Mouse (Mus musculus) heart, embryonic 11.5 days (tissue): ENCODE results near the gene Adamts17. TPM values are rescaled to one million over a fixed set of nuclear protein-coding genes. Genes with fewer than 3 reads are reported as not detected.

Experiments used
- ATAC-seq: fragments of 200-750 bp; cut with Nextera tagmentation; replicated peaks from 2 replicates; pipeline ENCODE4 v1.8.0; 2017; ENCODE audit warnings: moderate library complexity; ENCODE audit not compliant: insufficient number of reproducible peaks, low FRiP score, low TSS enrichment
- H3K27ac ChIP-seq: fragments of 300-500 bp; sonication (generic); 2 replicates; pipeline ENCODE4 v1.5.1; 2014; ENCODE audit warnings: mild to moderate bottlenecking, low read depth, low read length
- H3K27me3 ChIP-seq: fragments of 300-500 bp; sonication (generic); 2 replicates; pipeline ENCODE4 v1.6.1; 2014; ENCODE audit warnings: mild to moderate bottlenecking, low read length, mixed read lengths; ENCODE audit not compliant: control insufficient read depth, insufficient read depth
- H3K36me3 ChIP-seq: fragments of 300-500 bp; sonication (generic); 2 replicates; pipeline ENCODE4 v1.6.1; 2014; ENCODE audit warnings: mild to moderate bottlenecking, low read length, moderate library complexity, mixed read lengths; ENCODE audit not compliant: control insufficient read depth, insufficient read depth
- H3K4me1 ChIP-seq: fragments of 300-500 bp; sonication (generic); 2 replicates; pipeline ENCODE4 v1.6.1; 2014; ENCODE audit warnings: low read length; ENCODE audit not compliant: control insufficient read depth, insufficient read depth
- H3K4me2 ChIP-seq: fragments of 300-500 bp; sonication (generic); 2 replicates; pipeline ENCODE4 v1.6.1; 2014; ENCODE audit warnings: mild to moderate bottlenecking, moderate library complexity
- H3K4me3 ChIP-seq: fragments of 300-500 bp; sonication (generic); 2 replicates; pipeline ENCODE4 v1.5.1; 2014; ENCODE audit warnings: low read depth, low read length
- H3K9ac ChIP-seq: fragments of 300-500 bp; sonication (generic); 2 replicates; pipeline ENCODE4 v1.6.1; 2014; ENCODE audit warnings: mild to moderate bottlenecking, low read depth, low read length, moderate library complexity
- H3K9me3 ChIP-seq: fragments of 300-500 bp; sonication (generic); replicated peaks from 2 replicates; pipeline ENCODE4 v1.6.1; 2016; ENCODE audit warnings: low read length; ENCODE audit not compliant: control insufficient read depth
- WGBS: fragments of 180-500 bp; shearing (Covaris S2); extraction: QIAGEN DNeasy Blood & Tissue Kit; methylation state at CpG from one replicate; pipeline ENCODE4 v1.1.7; 2014; ENCODE audit not compliant: insufficient replicate concordance; 5-methylcytosine and 5-hydroxymethylcytosine counted together
- polyA plus RNA-seq: library from polyadenylated mRNA; unstranded; fragments of >200 nt; fragmentation: Nextera tagmentation; extraction: Ambion mirVana; gene quantifications from 2 replicates; pipeline ENCODE4 v1.2.1, GENCODE M21; 2014

Gene Adamts17
- polyA plus RNA-seq, 1 experiment from 2014 or later: 2.8 TPM

GRCm38 (mm10) chr7:66849316-66849715 lies 9.8 kb downstream of the Adamts17 start:
- H3K9ac ChIP-seq: no peak overlapping the region
- H3K27me3 ChIP-seq: no peaks in the 10 kb centered on the region; the same call in 1 of the 2 replicates
- no peak overlapping the region for H3K4me2 ChIP-seq
- 85% methylated on average over 6 of the region's 6 CpGs for WGBS
- no peaks in the 10 kb centered on the region for H3K36me3 ChIP-seq
- no peak overlapping the region for H3K27ac ChIP-seq
- no peak for ATAC-seq
- H3K9me3 ChIP-seq: no peaks in the 10 kb centered on the region
- H3K4me1 ChIP-seq: no peaks in the 10 kb centered on the region
- H3K4me3 ChIP-seq: no peak overlapping the region

DNA sequence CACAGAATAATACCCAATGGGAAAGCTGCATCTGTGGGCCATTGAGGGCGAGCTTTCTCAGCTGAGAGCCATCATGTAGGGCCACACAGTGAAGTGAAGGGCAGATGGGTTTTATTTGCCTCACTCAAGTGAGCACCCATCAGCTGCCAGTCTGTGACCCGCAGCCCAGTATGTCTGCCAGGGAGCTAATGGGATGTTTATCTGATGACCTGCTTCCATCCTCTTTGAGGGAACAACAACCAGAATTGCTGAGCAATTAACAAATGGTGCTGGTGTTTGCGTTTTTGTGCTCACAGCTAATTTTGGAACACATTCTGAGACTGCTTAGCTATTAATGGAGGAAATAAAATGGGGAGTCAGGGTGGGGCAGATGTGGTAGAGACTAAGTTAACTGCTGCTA lies 12.6 kb downstream of the Adamts17 start:
- WGBS: 61% methylated on average over 3 of the region's 3 CpGs
- Histone ChIP-seq H3K4me3 (no peak overlapping the region), H3K36me3 (no peaks in the 10 kb centered on the region), H3K27me3 (no peaks in the 10 kb centered on the region; the same call in 1 of the 2 replicates), H3K27ac (no peak overlapping the region), H3K4me1 (no peaks in the 10 kb centered on the region), H3K9ac (no peak overlapping the region), H3K4me2 (no peak overlapping the region), H3K9me3 (no peaks in the 10 kb centered on the region)
- no peak for ATAC-seq

DNA sequence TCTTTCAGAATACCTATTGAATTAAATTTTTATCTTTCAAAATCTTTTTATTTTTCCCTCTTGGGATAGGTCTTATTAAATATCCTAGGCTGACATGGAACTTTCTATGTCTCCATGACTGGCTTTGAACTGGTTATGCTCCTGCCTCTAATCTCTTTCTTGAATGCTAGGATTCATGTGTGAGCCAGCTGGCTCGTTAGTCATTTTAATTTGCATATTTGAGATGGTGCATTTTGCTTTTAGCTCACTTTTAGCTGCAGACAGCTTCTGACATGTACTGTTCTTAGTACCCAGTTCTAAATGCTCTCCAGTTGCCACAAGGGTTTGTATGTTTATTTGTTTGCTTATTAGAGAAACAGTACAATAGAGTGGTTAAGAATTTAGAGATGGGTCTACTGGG lies 18.1 kb downstream of the Adamts17 start:
- 76% methylated on average over 1 of the region's 1 CpGs for WGBS

GRCm38 (mm10) chr7:66858247-66859075 lies 18.9 kb downstream of the Adamts17 start:
- no peak overlapping the region for H3K4me3 ChIP-seq
- ATAC-seq: no peak
- H3K27me3 ChIP-seq: no peaks in the 10 kb centered on the region
- no peak overlapping the region for H3K27ac ChIP-seq
- no peak overlapping the region for H3K9ac ChIP-seq
- no peaks in the 10 kb centered on the region for H3K36me3 ChIP-seq
- H3K4me2 ChIP-seq: no peak overlapping the region
- no peaks in the 10 kb centered on the region for H3K9me3 ChIP-seq
- WGBS: 73% methylated on average over 12 of the region's 12 CpGs
- no peaks in the 10 kb centered on the region for H3K4me1 ChIP-seq

More for the DNA sequence above, 18.1 kb downstream of the Adamts17 start:
- H3K27ac ChIP-seq: no peak overlapping the region
- ATAC-seq: no peak
- no peak overlapping the region for H3K9ac ChIP-seq
- no peaks in the 10 kb centered on the region for H3K4me1 ChIP-seq
- H3K27me3 ChIP-seq: no peaks in the 10 kb centered on the region
- H3K4me2 ChIP-seq: no peak overlapping the region
- no peak overlapping the region for H3K4me3 ChIP-seq
- no peaks in the 10 kb centered on the region for H3K36me3 ChIP-seq
- no peaks in the 10 kb centered on the region for H3K9me3 ChIP-seq

GRCm38 (mm10) chr7:66859220-66859619 lies 19.7 kb downstream of the Adamts17 start:
- WGBS: 87% methylated on average over 5 of the region's 5 CpGs
- Histone ChIP-seq H3K4me2 (no peak overlapping the region), H3K4me1 (no peaks in the 10 kb centered on the region), H3K4me3 (no peak overlapping the region), H3K36me3 (no peaks in the 10 kb centered on the region), H3K9me3 (no peaks in the 10 kb centered on the region), H3K27me3 (no peaks in the 10 kb centered on the region), H3K27ac (no peak overlapping the region), H3K9ac (no peak overlapping the region)
- ATAC-seq: no peak

GRCm38 (mm10) chr7:66866944-66867718 lies 27.6 kb downstream of the Adamts17 start:
- ATAC-seq: no peak
- Histone ChIP-seq H3K9ac (no peak overlapping the region), H3K27me3 (no peaks in the 10 kb centered on the region), H3K4me2 (no peak overlapping the region), H3K9me3 (no peaks in the 10 kb centered on the region), H3K27ac (no peak overlapping the region; the same call in 1 of the 2 replicates), H3K36me3 (no peaks in the 10 kb centered on the region), H3K4me1 (peaks cover 17% of the 10 kb centered on the region), H3K4me3 (no peak overlapping the region)
- 69% methylated on average over 19 of the region's 19 CpGs for WGBS

DNA sequence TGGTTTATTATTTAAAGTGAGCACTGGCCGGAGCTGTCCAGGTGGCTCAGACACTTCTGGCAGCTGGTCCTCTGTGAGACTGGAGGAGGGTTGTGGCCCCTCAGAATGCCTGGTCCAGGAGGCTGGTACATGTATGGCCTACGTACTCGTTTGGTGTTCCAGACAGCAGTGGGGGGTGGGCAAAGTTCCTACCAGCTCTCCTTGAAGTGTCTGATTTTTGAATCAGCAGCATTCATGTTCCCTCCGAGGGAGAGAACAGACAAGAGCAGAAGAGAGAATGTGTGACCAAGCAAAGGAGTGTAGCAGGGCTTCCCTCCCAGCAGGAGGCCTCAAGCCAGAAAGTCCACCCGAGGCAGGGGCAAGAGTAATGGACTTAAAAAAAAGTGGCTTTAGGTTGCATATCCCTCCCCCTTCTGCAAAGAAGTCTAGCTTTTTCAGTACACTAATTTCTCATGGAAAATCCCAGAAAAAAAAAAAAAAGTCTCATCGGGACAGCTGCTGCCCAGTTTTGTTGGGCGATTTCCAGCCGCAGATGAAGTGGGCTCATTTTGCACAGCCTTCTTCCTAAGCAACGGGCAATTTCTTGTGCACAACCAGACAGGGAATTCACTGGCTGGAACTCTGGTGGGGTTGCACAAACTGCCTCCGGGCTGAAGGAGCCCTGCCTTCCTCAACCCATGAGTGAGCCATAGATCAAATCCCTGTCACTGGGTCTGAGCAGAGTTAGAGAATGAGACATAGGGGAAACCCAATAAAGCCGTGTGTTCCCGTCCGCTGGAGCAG lies 28.4 kb downstream of the Adamts17 start:
- no peaks in the 10 kb centered on the region for H3K9me3 ChIP-seq
- H3K36me3 ChIP-seq: no peaks in the 10 kb centered on the region
- no peak overlapping the region for H3K4me3 ChIP-seq
- 74% methylated on average over 13 of the region's 13 CpGs for WGBS
- H3K27ac ChIP-seq: no peak overlapping the region; the same call in 1 of the 2 replicates
- no peaks in the 10 kb centered on the region for H3K27me3 ChIP-seq
- H3K4me2 ChIP-seq: no peak overlapping the region
- ATAC-seq: no peak
- peaks cover 17% of the 10 kb centered on the region for H3K4me1 ChIP-seq
- no peak overlapping the region for H3K9ac ChIP-seq

DNA sequence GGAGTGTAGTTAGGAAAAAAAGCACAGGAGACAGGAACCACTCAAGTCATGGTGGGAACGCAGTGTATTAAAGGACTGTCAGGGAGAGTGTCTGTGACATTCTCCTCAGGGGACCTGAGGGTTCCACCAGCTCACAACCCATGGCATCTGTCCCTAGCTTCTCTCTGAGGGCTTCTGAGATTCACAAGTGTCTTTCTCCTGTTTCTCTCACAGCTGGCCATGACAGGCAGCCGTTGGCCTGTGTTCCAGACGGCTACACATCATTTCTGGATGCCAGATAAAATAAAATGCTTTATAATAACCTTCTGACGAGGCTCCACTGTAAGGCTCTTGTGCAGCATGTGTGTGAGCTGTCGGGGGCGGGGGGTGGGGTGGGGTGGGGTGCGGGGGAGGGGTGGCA lies 32.0 kb downstream of the Adamts17 start:
- no peaks in the 10 kb centered on the region for H3K36me3 ChIP-seq
- H3K4me3 ChIP-seq: no peak overlapping the region
- 49% methylated on average over 7 of the region's 7 CpGs for WGBS
- no peak overlapping the region for H3K9ac ChIP-seq
- no peak overlapping the region for H3K27ac ChIP-seq
- no peak overlapping the region for H3K4me2 ChIP-seq
- H3K4me1 ChIP-seq: peaks cover 22% of the 10 kb centered on the region
- no peak for ATAC-seq
- 0 out of 2 replicates have a peak, but pooled peaks cover 2% of the 10 kb centered on the region for H3K9me3 ChIP-seq
- H3K27me3 ChIP-seq: no peaks in the 10 kb centered on the region
